Mouse (Mus musculus) liver, embryonic 16.5 days (tissue): ENCODE measurements at regions not wholly inside any gene's neighbourhood (a gene's known extent, or its start where the extent isn't known, plus 50 kb on each side); places are given as distances from the start of the nearest gene placed in this dataset.

Source experiments
- ATAC-seq: fragments of 200-750 bp; cut with Nextera tagmentation; 2 replicates; pipeline ENCODE4 v1.8.0; 2017; ENCODE audit warnings: low read depth, mild to moderate bottlenecking, moderate number of reproducible peaks, moderate library complexity
- H3K27ac ChIP-seq: fragments of 300-500 bp; sonication (generic); 2 replicates; pipeline ENCODE4 v1.5.1; 2014; ENCODE audit warnings: mild to moderate bottlenecking, low read length
- H3K27me3 ChIP-seq: fragments of 300-500 bp; sonication (generic); 2 replicates; pipeline ENCODE4 v1.6.1; 2014; ENCODE audit warnings: low read depth, low read length, mixed read lengths; ENCODE audit not compliant: control insufficient read depth, insufficient read depth
- H3K36me3 ChIP-seq: fragments of 300-500 bp; sonication (generic); 2 replicates; pipeline ENCODE4 v1.6.1; 2014; ENCODE audit warnings: mild to moderate bottlenecking; ENCODE audit not compliant: control insufficient read depth, insufficient read depth
- H3K4me1 ChIP-seq: fragments of 300-500 bp; sonication (generic); 2 replicates; pipeline ENCODE4 v1.6.1; 2014; ENCODE audit warnings: low read depth, low read length, mixed read lengths; ENCODE audit not compliant: control insufficient read depth
- H3K4me2 ChIP-seq: fragments of 300-500 bp; sonication (generic); 2 replicates; pipeline ENCODE4 v1.6.1; 2014; ENCODE audit warnings: low read depth, low read length, mixed read lengths
- H3K4me3 ChIP-seq: fragments of 300-500 bp; sonication (generic); 2 replicates; pipeline ENCODE4 v1.5.1; 2014; ENCODE audit warnings: low read depth, mild to moderate bottlenecking, low read length
- H3K9ac ChIP-seq: fragments of 300-500 bp; sonication (generic); 2 replicates; pipeline ENCODE4 v1.6.1; 2014; ENCODE audit warnings: low read depth, low read length
- H3K9me3 ChIP-seq: fragments of 300-500 bp; sonication (generic); replicated peaks from 2 replicates; pipeline ENCODE4 v1.6.1; 2016; ENCODE audit warnings: low read length; ENCODE audit not compliant: control insufficient read depth
- WGBS: fragments of 180-500 bp; shearing (Covaris S2); extraction: QIAGEN DNeasy Blood & Tissue Kit; methylation state at CpG from one replicate; pipeline ENCODE4 v1.1.7; 2014; ENCODE audit not compliant: insufficient replicate concordance; 5-methylcytosine and 5-hydroxymethylcytosine counted together

DNA sequence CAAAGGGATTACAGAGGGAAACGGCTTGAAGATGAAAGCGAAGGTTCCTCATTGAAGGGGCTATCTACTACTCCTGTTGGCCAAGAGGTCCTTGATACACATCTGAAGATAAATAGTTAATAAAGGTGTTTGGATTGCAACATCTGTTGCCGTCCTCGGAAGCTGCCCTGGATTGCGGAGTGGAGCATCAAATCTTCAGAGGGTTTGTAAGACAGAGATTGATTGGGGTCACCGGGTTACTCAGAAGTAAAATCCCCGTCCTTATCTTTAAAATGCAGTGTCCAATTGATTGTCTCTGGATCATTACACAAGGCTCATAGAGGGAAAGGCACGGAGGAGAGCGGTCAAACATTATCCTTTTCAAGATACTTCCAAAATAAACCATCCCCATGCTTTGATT lies 212.4 kb upstream of the Hes1 start:
- H3K4me3 ChIP-seq: no peak overlapping the region
- no peaks in the 10 kb centered on the region for H3K9me3 ChIP-seq
- no peak overlapping the region for H3K9ac ChIP-seq
- H3K36me3 ChIP-seq: no peaks in the 10 kb centered on the region
- WGBS: 37% methylated on average over 9 of the region's 9 CpGs
- no peak overlapping the region for H3K4me2 ChIP-seq
- H3K27me3 ChIP-seq: no peaks in the 10 kb centered on the region
- H3K27ac ChIP-seq: no peak overlapping the region
- H3K4me1 ChIP-seq: peaks cover 9% of the 10 kb centered on the region
- no peak for ATAC-seq

DNA sequence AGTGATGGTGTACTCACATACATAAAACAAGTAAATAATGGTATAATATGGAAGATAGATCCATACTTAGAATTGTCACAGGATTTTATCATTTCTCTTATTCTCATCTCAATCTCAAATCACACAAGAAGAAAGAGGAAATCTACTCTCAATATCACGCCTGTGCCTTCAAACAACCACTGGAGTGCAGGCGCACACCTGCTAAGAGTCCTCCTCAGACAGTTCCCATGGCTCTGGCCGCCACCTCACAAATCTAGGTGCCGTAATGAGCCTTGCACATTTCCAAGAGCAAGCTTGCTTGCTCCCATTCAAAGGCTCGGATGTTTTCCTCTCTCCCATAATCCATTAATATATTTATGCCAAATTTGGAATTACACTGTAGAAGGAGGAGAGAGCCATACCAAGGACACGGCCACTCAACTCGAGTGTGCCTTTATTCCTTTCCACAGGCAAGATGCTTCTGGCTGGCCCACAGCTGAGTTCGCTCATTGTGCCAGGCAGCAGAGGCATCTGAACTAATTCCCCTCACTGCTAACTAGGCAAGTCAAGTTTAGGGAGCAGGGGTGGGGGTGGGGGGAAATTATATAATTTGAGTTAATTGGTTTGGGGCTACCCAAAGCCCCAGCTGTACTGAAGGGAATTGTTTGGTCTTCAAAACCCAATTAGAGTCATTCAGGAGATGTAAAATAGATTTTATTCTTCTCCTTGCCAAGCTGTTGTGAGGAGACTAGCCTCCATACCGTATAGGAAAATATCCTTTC lies 209.2 kb upstream of the Hes1 start:
- Histone ChIP-seq H3K36me3 (no peaks in the 10 kb centered on the region), H3K9me3 (no peaks in the 10 kb centered on the region), H3K27me3 (no peaks in the 10 kb centered on the region), H3K9ac (no peak overlapping the region), H3K4me3 (no peak overlapping the region), H3K27ac (no peak overlapping the region), H3K4me2 (no peak overlapping the region), H3K4me1 (no peaks in the 10 kb centered on the region)
- 72% methylated on average over 9 of the region's 9 CpGs for WGBS
- ATAC-seq: no peak

DNA sequence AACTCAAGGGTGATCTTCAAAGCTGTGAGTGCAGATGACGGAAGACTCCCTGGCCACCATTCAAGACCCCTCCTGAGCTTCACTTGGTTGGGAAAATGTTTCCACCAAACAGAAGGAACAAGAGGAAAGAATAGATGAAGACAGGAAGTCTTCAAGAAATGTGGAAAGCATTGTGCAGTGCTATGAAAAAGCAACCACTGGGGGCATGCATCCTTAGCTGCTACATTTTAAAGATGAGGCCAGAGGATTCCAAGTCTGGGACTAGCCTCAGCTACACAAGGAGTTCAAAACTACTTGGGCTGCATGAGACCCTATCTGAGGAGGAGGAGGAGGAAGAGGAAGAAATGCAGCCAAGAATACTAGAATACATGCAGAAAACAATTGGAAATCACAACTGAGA lies 207.6 kb upstream of the Hes1 start:
- ATAC-seq: no peak
- Histone ChIP-seq H3K9me3 (no peaks in the 10 kb centered on the region), H3K9ac (no peak overlapping the region), H3K27me3 (no peaks in the 10 kb centered on the region), H3K36me3 (no peaks in the 10 kb centered on the region), H3K27ac (no peak overlapping the region), H3K4me3 (no peak overlapping the region), H3K4me1 (no peaks in the 10 kb centered on the region), H3K4me2 (no peak overlapping the region)
- WGBS: 85% methylated on average over 1 of the region's 1 CpGs

- no peaks in the 10 kb centered on the region for H3K9me3 ChIP-seq
- 44% methylated on average over 5 of the region's 5 CpGs for WGBS
- H3K4me2 ChIP-seq: no peak overlapping the region
Observed at GRCm38 (mm10) chr16:29858645-29859044, 205.5 kb upstream of the Hes1 start.

DNA sequence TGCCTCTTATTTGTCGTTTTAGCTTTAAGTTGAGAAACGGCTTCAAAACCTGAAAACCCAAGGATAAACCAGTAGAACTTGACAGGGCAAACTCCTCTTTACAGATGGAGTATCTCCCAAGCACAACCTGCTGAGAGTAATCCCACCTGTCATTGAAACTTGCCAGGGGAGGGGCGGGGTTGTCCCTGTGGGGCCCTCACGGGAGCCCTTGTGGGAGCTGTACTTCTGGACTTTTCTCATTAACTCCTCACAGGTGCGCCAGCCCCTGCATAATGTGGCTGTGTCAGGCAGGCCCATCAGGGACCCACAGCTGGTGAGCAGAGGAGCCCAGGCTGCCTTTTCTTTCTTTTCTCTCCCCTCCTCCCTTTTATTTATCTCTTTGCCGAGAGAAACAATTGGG lies 203.9 kb upstream of the Hes1 start:
- Histone ChIP-seq H3K36me3 (no peaks in the 10 kb centered on the region), H3K27me3 (no peaks in the 10 kb centered on the region), H3K9ac (no peak overlapping the region), H3K4me1 (no peaks in the 10 kb centered on the region), H3K4me2 (no peak overlapping the region), H3K27ac (no peak overlapping the region), H3K9me3 (no peaks in the 10 kb centered on the region), H3K4me3 (no peak overlapping the region)
- 43% methylated on average over 6 of the region's 6 CpGs for WGBS
- no peak for ATAC-seq

More at GRCm38 (mm10) chr16:29858645-29859044, 205.5 kb upstream of the Hes1 start:
- Histone ChIP-seq H3K9ac (no peak overlapping the region), H3K36me3 (no peaks in the 10 kb centered on the region), H3K27ac (no peak overlapping the region), H3K4me3 (no peak overlapping the region), H3K27me3 (no peaks in the 10 kb centered on the region), H3K4me1 (no peaks in the 10 kb centered on the region)
- no peak for ATAC-seq

DNA sequence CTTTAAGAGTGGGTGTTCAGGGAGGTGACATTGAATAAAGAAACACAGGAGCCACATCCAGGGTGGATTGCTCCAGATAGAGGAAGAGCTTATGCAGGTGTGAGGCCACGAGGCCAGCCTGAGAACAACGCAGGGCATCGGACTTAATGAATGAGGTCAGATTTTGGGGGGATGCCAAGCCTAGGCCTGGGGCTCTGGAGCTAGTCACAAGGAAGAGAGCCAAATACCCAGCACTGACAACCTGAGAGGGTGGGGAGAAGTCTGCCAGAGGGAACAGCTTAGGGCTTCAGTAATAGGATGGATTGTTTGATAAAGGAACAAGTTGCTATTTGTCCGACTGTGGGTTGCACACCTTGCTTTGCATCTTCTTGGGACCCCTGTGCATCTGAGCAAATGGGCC lies 203.1 kb upstream of the Hes1 start:
- Histone ChIP-seq H3K36me3 (no peaks in the 10 kb centered on the region), H3K4me1 (no peaks in the 10 kb centered on the region), H3K27ac (no peak overlapping the region), H3K27me3 (no peaks in the 10 kb centered on the region), H3K4me3 (no peak overlapping the region), H3K4me2 (no peak overlapping the region), H3K9me3 (no peaks in the 10 kb centered on the region), H3K9ac (no peak overlapping the region)
- ATAC-seq: no peak
- WGBS: 45% methylated on average over 4 of the region's 4 CpGs

DNA sequence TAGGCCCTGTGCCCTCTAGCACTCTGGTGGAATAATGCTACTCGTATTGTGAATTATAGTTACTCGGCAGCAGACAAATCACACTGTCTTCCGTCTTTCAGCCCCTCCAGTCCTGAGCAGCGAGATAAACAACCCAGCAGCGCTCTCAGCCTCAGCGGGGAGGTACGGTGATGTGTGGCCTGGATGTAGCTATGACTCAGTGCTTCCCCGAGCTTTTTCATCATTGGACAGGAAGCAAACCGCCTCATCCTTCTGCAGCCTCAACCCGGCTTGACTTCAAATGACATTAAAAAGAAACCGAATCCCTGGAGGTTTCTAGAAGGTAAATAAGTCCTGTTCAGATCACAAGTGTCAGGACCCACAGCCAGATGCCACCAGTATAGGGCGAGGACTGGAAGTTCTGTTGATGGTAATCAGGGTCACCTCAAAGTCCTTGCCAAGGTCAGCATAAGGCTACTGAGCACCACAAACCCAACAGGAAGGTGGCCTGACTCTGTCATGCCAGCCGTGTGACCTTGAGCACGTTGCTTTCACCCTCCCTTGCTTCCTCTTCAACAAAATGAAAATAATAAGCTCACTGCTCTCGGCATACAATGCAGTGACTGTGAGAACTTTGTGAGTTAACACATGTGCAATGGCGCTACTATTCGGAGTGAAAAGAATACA lies 199.0 kb upstream of the Hes1 start:
- Histone ChIP-seq H3K4me1 (no peaks in the 10 kb centered on the region), H3K9ac (no peak overlapping the region)
- WGBS: 39% methylated on average over 17 of the region's 17 CpGs

GRCm38 (mm10) chr16:29871395-29871794 lies 192.8 kb upstream of the Hes1 start:
- Histone ChIP-seq H3K9me3 (no peaks in the 10 kb centered on the region), H3K27me3 (no peaks in the 10 kb centered on the region), H3K4me3 (no peak overlapping the region), H3K27ac (no peak overlapping the region), H3K4me1 (no peaks in the 10 kb centered on the region), H3K4me2 (no peak overlapping the region), H3K9ac (no peak overlapping the region), H3K36me3 (no peaks in the 10 kb centered on the region)
- ATAC-seq: no peak
- WGBS: 55% methylated on average over 5 of the region's 5 CpGs

More for the DNA sequence above, 199.0 kb upstream of the Hes1 start:
- H3K36me3 ChIP-seq: no peaks in the 10 kb centered on the region
- no peak overlapping the region for H3K27ac ChIP-seq
- H3K4me3 ChIP-seq: no peak overlapping the region
- H3K9me3 ChIP-seq: no peaks in the 10 kb centered on the region
- ATAC-seq: no peak
- no peak overlapping the region for H3K4me2 ChIP-seq
- no peaks in the 10 kb centered on the region for H3K27me3 ChIP-seq

GRCm38 (mm10) chr16:29876196-29876595 lies 188.0 kb upstream of the Hes1 start:
- 38% methylated on average over 8 of the region's 8 CpGs for WGBS
- no peaks in the 10 kb centered on the region for H3K9me3 ChIP-seq
- no peaks in the 10 kb centered on the region for H3K36me3 ChIP-seq
- H3K4me2 ChIP-seq: no peak overlapping the region
- H3K27me3 ChIP-seq: no peaks in the 10 kb centered on the region; the same call in 1 of the 2 replicates
- ATAC-seq: no peak
- no peak overlapping the region for H3K9ac ChIP-seq
- no peak overlapping the region for H3K27ac ChIP-seq
- H3K4me1 ChIP-seq: no peaks in the 10 kb centered on the region
- H3K4me3 ChIP-seq: no peak overlapping the region
